In the genomic region with DNA sequence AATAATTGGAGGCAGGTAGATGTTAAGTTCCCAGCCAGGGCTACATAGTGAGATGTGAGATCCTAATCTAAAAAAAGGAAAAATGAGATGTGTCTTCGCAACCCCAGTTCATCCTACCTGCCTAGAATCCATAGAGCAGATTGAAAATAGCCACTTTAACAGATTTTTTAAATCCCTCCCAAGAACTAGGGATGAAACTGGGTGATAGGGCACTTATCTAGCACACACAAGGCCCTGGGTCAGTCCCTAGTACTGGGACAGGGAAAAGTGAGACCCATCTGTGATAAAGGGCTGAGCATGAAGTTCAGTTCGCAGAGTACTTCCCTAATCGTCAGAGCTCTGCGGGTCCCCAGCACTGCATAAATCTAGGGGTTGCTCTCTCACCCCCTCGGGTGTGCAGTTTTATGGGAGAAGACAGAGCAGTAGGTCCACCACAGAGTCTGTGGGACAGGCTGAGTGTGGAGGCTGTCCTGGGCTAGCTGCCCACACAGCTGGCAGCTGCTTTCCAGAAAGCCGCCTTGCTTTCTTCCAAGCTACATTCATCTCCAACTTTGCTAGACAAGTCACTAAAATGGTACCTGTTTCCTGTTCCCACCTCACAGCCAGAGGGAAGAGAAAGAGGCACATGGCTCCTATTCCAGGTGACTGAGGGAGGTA, we compare ENCODE assay signal across 28 mouse cellular contexts. TPM values are rescaled to one million over a fixed set of nuclear protein-coding genes. Genes with fewer than 3 reads are reported as not detected.
DNase-seq lines count a peak whose midpoint lies in the region; ATAC-seq lines count a peak whose summit lies in the region.
"Had no signal": no experiment of that assay in that cellular context is flagged by ENCODE, and none has a peak within 500 bp of the region (broad histone marks: within the 10 kb centered on the region; RNA-seq: fewer than 3 reads in every experiment).

No protein-coding gene starts in this region.

- DNase-seq in gastrocnemius, postnatal 14 days = peak; percentile 27
- no peak for DNase-seq in gastrocnemius, postnatal 25 days
- no peak for DNase-seq in limb, embryonic 10.5 days (ENCODE audit: low spot score)
- no peak for DNase-seq in left cerebral cortex, postnatal 4 days
- DNase-seq: adrenal gland, postnatal 10 days; cerebellum, adult 11 months; cerebellum, adult 9-11 months; embryo, embryonic 11 days; kidney, adult 2 months; kidney, postnatal 25 days; liver, postnatal 0 days; midbrain, embryonic 14.5 days; right cerebral cortex, adult 18-20 months; spleen, adult 18-20 months; thymus, postnatal 14 days had no signal

- peak overlapping the region; percentile 1; the same call in 1 of the 2 replicates for H3K27ac ChIP-seq in limb, embryonic 13.5 days
- H3K27ac ChIP-seq in limb, embryonic 10.5 days = no peak overlapping the region
- no peak overlapping the region for H3K27ac ChIP-seq in neural tube, embryonic 13.5 days (replicated peaks)
- no peak overlapping the region for H3K27ac ChIP-seq in neural tube, embryonic 15.5 days (replicated peaks)
- H3K27ac ChIP-seq: embryonic facial prominence, embryonic 12.5 days; hindbrain, postnatal 0 days; intestine, embryonic 15.5 days; liver, embryonic 12.5 days had no signal

- no peaks in the 10 kb centered on the region for H3K27me3 ChIP-seq in limb, embryonic 13.5 days
- no peaks in the 10 kb centered on the region for H3K27me3 ChIP-seq in limb, embryonic 10.5 days (ENCODE audit: low read depth, poor library complexity, severe bottlenecking)
- no peaks in the 10 kb centered on the region for H3K27me3 ChIP-seq in neural tube, embryonic 13.5 days
- H3K27me3 ChIP-seq in neural tube, embryonic 15.5 days (replicated peaks) = no peaks in the 10 kb centered on the region
- H3K27me3 ChIP-seq: embryonic facial prominence, embryonic 12.5 days; hindbrain, embryonic 12.5 days; intestine, embryonic 15.5 days; liver, embryonic 12.5 days had no signal

- intact Hi-C loops in gastrocnemius, postnatal 14 days (cut with DNase I; ENCODE audit: low total_unique reads) = no loop called here
- intact Hi-C loops in left cerebral cortex, postnatal 4 days (cut with DNase I) = no loop called here

- peaks cover 90% of the 10 kb centered on the region for H3K36me3 ChIP-seq in limb, embryonic 13.5 days
- H3K36me3 ChIP-seq in limb, embryonic 10.5 days = peaks cover 97% of the 10 kb centered on the region
- H3K36me3 ChIP-seq in neural tube, embryonic 13.5 days = peaks cover 40% of the 10 kb centered on the region
- H3K36me3 ChIP-seq in neural tube, embryonic 15.5 days = peaks cover 4% of the 10 kb centered on the region; the same call in 1 of the 2 replicates

- H3K9me3 ChIP-seq in limb, embryonic 13.5 days = no peaks in the 10 kb centered on the region
- no peaks in the 10 kb centered on the region for H3K9me3 ChIP-seq in limb, embryonic 10.5 days (replicated peaks)
- no peaks in the 10 kb centered on the region for H3K9me3 ChIP-seq in neural tube, embryonic 13.5 days
- no peaks in the 10 kb centered on the region for H3K9me3 ChIP-seq in neural tube, embryonic 15.5 days (replicated peaks)
- H3K9me3 ChIP-seq: embryonic facial prominence, embryonic 12.5 days; hindbrain, embryonic 12.5 days; intestine, embryonic 15.5 days; liver, embryonic 12.5 days; megakaryocyte, embryonic 14.5 days had no signal

- 84% methylated on average over 6 of the region's 6 CpGs for WGBS in limb, embryonic 13.5 days
- WGBS in limb, embryonic 10.5 days = 94% methylated on average over 6 of the region's 6 CpGs
- WGBS in neural tube, embryonic 13.5 days = 78% methylated on average over 6 of the region's 6 CpGs
- 84% methylated on average over 6 of the region's 6 CpGs for WGBS in neural tube, embryonic 15.5 days

- peaks cover 58% of the 10 kb centered on the region for H3K4me1 ChIP-seq in limb, embryonic 13.5 days
- H3K4me1 ChIP-seq in limb, embryonic 10.5 days = peaks cover 19% of the 10 kb centered on the region
- peaks cover 41% of the 10 kb centered on the region for H3K4me1 ChIP-seq in neural tube, embryonic 13.5 days (replicated peaks)
- H3K4me1 ChIP-seq in neural tube, embryonic 15.5 days = peaks cover 32% of the 10 kb centered on the region

- ATAC-seq in limb, embryonic 13.5 days (ENCODE audit: low FRiP score, low read depth) = no peak
- no peak for ATAC-seq in neural tube, embryonic 13.5 days (ENCODE audit: low read depth)
- ATAC-seq in neural tube, embryonic 15.5 days (ENCODE audit: low FRiP score) = no peak
- ATAC-seq: activated CD4-positive, CD25-positive, alpha-beta regulatory T cell, adult 4 months; forebrain, embryonic 16.5 days; hindbrain, postnatal 0 days; intestine, embryonic 15.5 days; liver, embryonic 12.5 days; liver, postnatal 0 days had no signal

- no peak overlapping the region for H3K4me2 ChIP-seq in limb, embryonic 13.5 days (replicated peaks)
- no peak overlapping the region for H3K4me2 ChIP-seq in neural tube, embryonic 13.5 days
- H3K4me2 ChIP-seq in neural tube, embryonic 15.5 days = no peak overlapping the region
- H3K4me2 ChIP-seq: embryonic facial prominence, embryonic 12.5 days; hindbrain, embryonic 12.5 days; intestine, embryonic 15.5 days; liver, embryonic 12.5 days had no signal

- no peak overlapping the region for H3K9ac ChIP-seq in limb, embryonic 13.5 days
- H3K9ac ChIP-seq in neural tube, embryonic 13.5 days = 0 out of 2 replicates have a peak overlapping the region, but pooled peaks have one; percentile 22
- H3K9ac ChIP-seq in neural tube, embryonic 15.5 days (replicated peaks) = no peak overlapping the region
- H3K9ac ChIP-seq: embryonic facial prominence, embryonic 12.5 days; intestine, embryonic 15.5 days; liver, embryonic 12.5 days; liver, postnatal 0 days had no signal

- no peak overlapping the region for H3K4me3 ChIP-seq in limb, embryonic 13.5 days
- no peak overlapping the region for H3K4me3 ChIP-seq in limb, embryonic 10.5 days
- H3K4me3 ChIP-seq in neural tube, embryonic 13.5 days = no peak overlapping the region
- H3K4me3 ChIP-seq in neural tube, embryonic 15.5 days (replicated peaks) = no peak overlapping the region
- H3K4me3 ChIP-seq: embryonic facial prominence, embryonic 12.5 days; hindbrain, embryonic 12.5 days; intestine, embryonic 15.5 days; liver, embryonic 12.5 days; megakaryocyte, embryonic 14.5 days had no signal

RNA-seq across cellular contexts. Expression of a gene that starts 8.8 kb away (rescaled TPM):
- 1 to 10 TPM; 2.9 to 3.1 TPM for total RNA-seq in gastrocnemius, postnatal 14 days (2021)
- under 1 TPM; 0.46 to 0.86 TPM for total RNA-seq in gastrocnemius, postnatal 25 days (2021)
- 79.8 and 87.5 TPM in 2 replicates for polyA plus RNA-seq in limb, embryonic 13.5 days (2015; fragmentation: Nextera tagmentation; extraction: Ambion mirVana)
- 104 and 109 TPM in 2 replicates for polyA plus RNA-seq in limb, embryonic 10.5 days (2016; fragmentation: Nextera tagmentation; extraction: Ambion mirVana)
- 24.1 and 31.1 TPM in 2 replicates for polyA plus RNA-seq in neural tube, embryonic 13.5 days (2015; fragmentation: Nextera tagmentation; extraction: Ambion mirVana)
- polyA plus RNA-seq in neural tube, embryonic 15.5 days (2015; fragmentation: Nextera tagmentation; extraction: Ambion mirVana) = 10.3 and 16.5 TPM in 2 replicates
- total RNA-seq in left cerebral cortex, postnatal 4 days (2021) = 1 to 10 TPM; 5.7 to 6.0 TPM

RNA-seq across cellular contexts. Expression of a gene that starts 9.1 kb away (rescaled TPM):
- under 1 TPM; 0.35 to 0.44 TPM for total RNA-seq in gastrocnemius, postnatal 14 days (2021)
- total RNA-seq in gastrocnemius, postnatal 25 days (2021) = under 1 TPM; 0.33 to 0.99 TPM
- 13.2 and 14.9 TPM in 2 replicates for polyA plus RNA-seq in limb, embryonic 13.5 days (2015; fragmentation: Nextera tagmentation; extraction: Ambion mirVana)
- 9.4 and 10.7 TPM in 2 replicates for polyA plus RNA-seq in limb, embryonic 10.5 days (2016; fragmentation: Nextera tagmentation; extraction: Ambion mirVana)
- 8.3 and 10.4 TPM in 2 replicates for polyA plus RNA-seq in neural tube, embryonic 13.5 days (2015; fragmentation: Nextera tagmentation; extraction: Ambion mirVana)
- 7.6 and 8.9 TPM in 2 replicates for polyA plus RNA-seq in neural tube, embryonic 15.5 days (2015; fragmentation: Nextera tagmentation; extraction: Ambion mirVana)
- 1 to 10 TPM; 3.9 to 4.9 TPM for total RNA-seq in left cerebral cortex, postnatal 4 days (2021)

RNA-seq across cellular contexts. Expression of a gene that starts 14.3 kb away (rescaled TPM):
- 10 to 100 TPM; 75.1 to 77.1 TPM for total RNA-seq in gastrocnemius, postnatal 14 days (2021)
- total RNA-seq in gastrocnemius, postnatal 25 days (2021) = 10 to 100 TPM; 86.8 to 87.6 TPM
- 153 and 155 TPM in 2 replicates for polyA plus RNA-seq in limb, embryonic 13.5 days (2015; fragmentation: Nextera tagmentation; extraction: Ambion mirVana)
- polyA plus RNA-seq in limb, embryonic 10.5 days (2016; fragmentation: Nextera tagmentation; extraction: Ambion mirVana) = 182 and 204 TPM in 2 replicates
- 161 and 167 TPM in 2 replicates for polyA plus RNA-seq in neural tube, embryonic 13.5 days (2015; fragmentation: Nextera tagmentation; extraction: Ambion mirVana)
- 152 TPM in 2 replicates for polyA plus RNA-seq in neural tube, embryonic 15.5 days (2015; fragmentation: Nextera tagmentation; extraction: Ambion mirVana)
- total RNA-seq in left cerebral cortex, postnatal 4 days (2021) = 100 to 1,000 TPM; 104 to 105 TPM

RNA-seq across cellular contexts. Expression of a gene that starts 38.3 kb away (rescaled TPM):
- not detected for total RNA-seq in gastrocnemius, postnatal 14 days (2021)
- not detected for total RNA-seq in gastrocnemius, postnatal 25 days (2021)
- 0.33 and 0.36 TPM in 2 replicates for polyA plus RNA-seq in limb, embryonic 13.5 days (2015; fragmentation: Nextera tagmentation; extraction: Ambion mirVana)
- polyA plus RNA-seq in limb, embryonic 10.5 days (2016; fragmentation: Nextera tagmentation; extraction: Ambion mirVana) = 0.45 and 0.58 TPM in 2 replicates
- 0.18 TPM in 1 of 2 replicates, not detected in the other for polyA plus RNA-seq in neural tube, embryonic 13.5 days (2015; fragmentation: Nextera tagmentation; extraction: Ambion mirVana)
- 0.22 and 7.3 TPM in 2 replicates for polyA plus RNA-seq in neural tube, embryonic 15.5 days (2015; fragmentation: Nextera tagmentation; extraction: Ambion mirVana)
- under 1 TPM in 1 of 2 experiments, not detected in 1; 0.12 TPM for total RNA-seq in left cerebral cortex, postnatal 4 days (2021)
- total RNA-seq: gastrocnemius, postnatal 4 days; heart, postnatal 25 days; hindbrain, postnatal 0 days had no signal
